Mouse (Mus musculus) bone marrow, adult 2 months (tissue): ENCODE data around the gene Fgr.

Experiments
- CTCF ChIP-seq: fragments of 200-500 bp; IDR thresholded peaks from 2 replicates; pipeline ENCODE4 v1.5.1; 2011; ENCODE audit warnings: low read length, control low read depth; ENCODE audit not compliant: control insufficient read depth, insufficient read depth
- POLR2A ChIP-seq: fragments of 200-500 bp; IDR thresholded peaks from 2 replicates; pipeline ENCODE4 v1.6.1; 2011; ENCODE audit warnings: low read depth, mild to moderate bottlenecking, control low read depth, low read length, borderline replicate concordance; ENCODE audit not compliant: control insufficient read depth

GRCm38 (mm10) chr4:133027721-133028120 lies 53.8 kb downstream of the Fgr start:
- TF ChIP-seq CTCF, result no peak
- no peak for TF ChIP-seq POLR2A
